Mouse (Mus musculus) activated CD4-positive, CD25-positive, alpha-beta regulatory T cell, adult 9 weeks (primary cell): ENCODE results near the gene Smap1. TPM values are rescaled to one million over a fixed set of nuclear protein-coding genes. Genes with fewer than 3 reads are reported as not detected.

Experiments used
- polyA plus RNA-seq: library from polyadenylated mRNA; unstranded; fragments of 100-300 nt; shearing (Covaris generic); gene quantifications from one replicate; pipeline ENCODE4 v1.2.1, GENCODE M21; 2017

The Smap1 gene
- polyA plus RNA-seq = 14.0 TPM

GRCm38 (mm10) chr1:23921711-23922529 lies at the start of gene Smap1:
TSS of gene Smap1 (minus strand) at chr1:23922317.

Other genes with a start within 250 kb of the Smap1 start
- 0.72 TPM for gene B3gat2, start 160.6 kb downstream of the Smap1 start, polyA plus RNA-seq
- 65.1 TPM for gene Sdhaf4, start 83.3 kb upstream of the Smap1 start, polyA plus RNA-seq
- gene Fam135a, start 178.0 kb upstream of the Smap1 start, polyA plus RNA-seq = 0.24 TPM